Mouse (Mus musculus): ENCODE results near the gene Sart1.

DNA sequence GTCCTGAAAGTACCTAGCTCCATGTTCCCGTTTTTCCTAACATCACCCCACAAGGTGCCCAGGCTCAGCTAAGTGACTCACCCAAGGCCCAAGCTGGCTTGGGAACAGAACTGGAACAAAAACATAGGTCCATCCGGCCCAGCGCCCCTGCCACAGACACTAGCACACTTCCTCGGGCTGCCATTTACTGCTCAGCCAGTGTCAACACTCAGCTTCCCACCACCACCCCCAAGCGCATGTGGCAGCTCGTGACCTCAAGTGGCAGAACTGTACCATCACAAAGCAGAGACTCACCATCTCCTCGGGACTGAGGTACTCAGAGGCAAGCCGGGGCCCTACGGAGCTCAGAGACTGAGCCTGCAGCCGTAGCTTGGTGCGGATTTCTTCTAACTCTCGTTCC lies 5.2 kb downstream of the Sart1 start:
- TF ChIP-seq CTCF (IDR thresholded peaks at IDR 0.05; ENCODE audit: extremely low read depth, insufficient read length, insufficient replicate concordance, low read depth, low read length) (no peak), POLR2A (IDR thresholded peaks at IDR 0.05; ENCODE audit: low read depth, low read length) (no peak)

Measured in small intestine, adult 2 months (tissue).